Mouse (Mus musculus): Measurements from ENCODE around the gene Bend3.
"Not testable (repeated sequence)": the region's sequence is repeated elsewhere in the genome, so short reads cannot be mapped to it uniquely, and the experiment has no call there.

Bend3 gene

DNA sequence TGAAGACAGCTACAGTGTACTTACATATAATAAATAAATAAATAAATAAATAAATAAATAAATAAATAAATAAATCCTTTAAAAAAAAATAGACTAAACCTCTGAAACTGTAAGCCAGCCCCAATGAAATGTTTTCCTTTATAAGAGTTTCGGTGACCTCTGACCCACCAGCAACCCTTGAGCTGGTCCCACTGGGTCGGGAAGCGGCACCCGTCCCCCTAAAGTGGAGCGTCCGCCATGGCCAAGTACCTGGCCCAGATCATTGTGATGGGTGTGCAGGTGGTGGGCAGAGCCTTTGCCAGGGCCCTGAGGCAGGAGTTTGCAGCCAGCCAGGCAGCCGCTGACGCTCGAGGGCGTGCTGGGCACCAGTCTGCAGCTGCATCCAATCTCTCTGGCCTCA, 45.3 kb downstream of the Bend3 start, which contains the start of gene Gm9803:
Gene Gm9803, plus strand, starts transcription at position 154 of the 400 bp plus-strand sequence.
- in situ Hi-C loops (cut with MboI; ENCODE audit: low sequenced_read_pairs): not testable (repeated sequence)

- in situ Hi-C loops (cut with MboI; ENCODE audit: low sequenced_read_pairs): no loop called here
These were observed 48.9 kb downstream of the Bend3 start for GRCm38 (mm10) chr10:43527283-43528269.

GRCm38 (mm10) chr10:43534382-43534781, 55.8 kb downstream of the Bend3 start:
- in situ Hi-C loops (cut with MboI; ENCODE audit: low sequenced_read_pairs): no loop called here

GRCm38 (mm10) chr10:43537652-43538051, 59.0 kb downstream of the Bend3 start:
- in situ Hi-C loops (cut with MboI; ENCODE audit: low sequenced_read_pairs): no loop called here

DNA sequence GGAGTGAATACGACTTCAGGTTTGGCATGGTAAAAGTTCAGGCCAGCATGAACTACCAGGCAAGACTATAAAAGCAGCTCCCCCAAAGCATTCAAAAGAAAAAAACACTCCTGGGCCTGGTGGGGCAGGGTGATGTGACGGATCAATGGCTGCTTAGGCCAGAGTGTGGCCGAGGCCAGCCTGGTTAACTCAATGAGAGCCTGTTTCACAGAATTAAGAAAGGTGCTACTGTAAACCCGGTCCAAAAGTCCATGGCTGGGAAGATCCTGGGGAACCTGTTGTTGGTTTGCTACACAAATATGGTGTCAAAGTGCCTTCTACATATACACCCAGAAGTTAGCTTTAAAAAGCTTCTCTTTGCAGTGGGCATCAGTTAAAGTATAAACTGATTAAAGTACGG, 60.2 kb downstream of the Bend3 start:
- in situ Hi-C loops (cut with MboI; ENCODE audit: low sequenced_read_pairs): no loop called here

DNA sequence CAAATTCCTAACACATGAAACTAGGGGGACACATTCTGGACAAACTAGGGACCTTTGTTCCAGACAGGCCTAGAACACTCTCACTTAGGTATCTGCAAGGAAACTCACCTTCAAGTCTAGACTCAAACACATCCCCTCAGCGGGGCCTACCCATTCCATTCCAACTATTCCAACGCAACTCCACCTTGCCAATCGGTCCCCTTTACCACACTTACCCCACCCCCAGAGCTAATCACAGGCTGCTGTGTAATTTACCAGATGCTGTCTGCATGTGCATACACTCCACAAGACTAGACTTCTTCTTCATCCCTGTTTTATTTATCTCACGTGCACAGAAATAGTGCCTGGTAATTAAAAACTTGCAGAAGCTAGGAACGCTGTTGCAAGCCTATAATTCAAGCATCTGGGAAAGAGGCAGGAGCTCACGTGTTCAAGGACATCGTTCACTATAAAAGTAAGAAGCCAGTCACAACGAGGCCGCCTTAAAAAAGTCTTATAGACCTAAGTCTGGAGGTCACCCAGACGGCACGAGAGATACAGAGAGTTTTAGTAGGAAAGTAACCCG, 61.2 kb downstream of the Bend3 start:
- in situ Hi-C loops (cut with MboI; ENCODE audit: low sequenced_read_pairs): no loop called here

- in situ Hi-C loops (cut with MboI; ENCODE audit: low sequenced_read_pairs): no loop called here
These were observed 62.0 kb downstream of the Bend3 start, which contains the start of gene 1700021F05Rik for GRCm38 (mm10) chr10:43540442-43541152. Gene 1700021F05Rik (minus strand): TSS chr10:43540994.

DNA sequence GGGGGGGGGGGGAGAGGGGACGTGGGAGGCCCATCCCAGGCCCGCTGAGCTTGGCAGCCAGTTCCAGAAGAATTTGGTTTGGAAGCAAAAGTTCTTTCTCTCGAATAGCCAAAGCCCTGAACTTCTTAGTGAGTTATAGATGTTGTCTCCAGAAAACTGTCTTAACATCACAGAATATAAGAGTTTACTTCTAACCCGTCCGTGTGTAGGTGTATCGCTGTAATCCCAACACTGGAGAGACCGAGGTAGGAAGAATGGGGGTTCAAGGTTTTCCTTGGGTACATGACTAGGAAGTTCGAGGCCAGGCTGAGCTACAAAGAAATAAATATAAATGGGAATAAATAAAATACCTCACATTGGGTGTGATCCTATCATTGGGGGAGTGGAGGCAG, 62.5 kb downstream of the Bend3 start:
- in situ Hi-C loops (cut with MboI; ENCODE audit: low sequenced_read_pairs): no loop called here

GRCm38 (mm10) chr10:43549411-43549810, 70.8 kb downstream of the Bend3 start:
- in situ Hi-C loops (cut with MboI; ENCODE audit: low sequenced_read_pairs): no loop called here

DNA sequence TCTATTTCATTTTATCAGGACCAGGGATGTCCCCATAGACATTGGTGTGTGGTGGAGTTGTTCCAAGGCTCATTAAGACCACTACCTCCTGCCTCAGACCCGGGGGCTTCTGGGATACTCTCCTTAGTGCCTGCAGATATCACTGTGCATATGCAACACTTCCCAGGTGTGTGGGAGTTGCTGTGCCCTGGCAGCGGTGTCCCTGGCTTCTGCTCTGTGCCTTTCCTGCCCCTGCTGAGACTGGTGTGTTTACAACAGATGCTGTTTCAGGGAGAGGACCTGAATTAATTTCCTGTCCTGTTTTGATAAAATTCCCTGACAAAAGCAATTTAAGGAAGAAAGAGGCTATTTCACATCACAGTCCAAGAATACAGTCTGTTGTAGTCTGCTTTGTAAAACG, 72.3 kb downstream of the Bend3 start:
- in situ Hi-C loops (cut with MboI; ENCODE audit: low sequenced_read_pairs): no loop called here

DNA sequence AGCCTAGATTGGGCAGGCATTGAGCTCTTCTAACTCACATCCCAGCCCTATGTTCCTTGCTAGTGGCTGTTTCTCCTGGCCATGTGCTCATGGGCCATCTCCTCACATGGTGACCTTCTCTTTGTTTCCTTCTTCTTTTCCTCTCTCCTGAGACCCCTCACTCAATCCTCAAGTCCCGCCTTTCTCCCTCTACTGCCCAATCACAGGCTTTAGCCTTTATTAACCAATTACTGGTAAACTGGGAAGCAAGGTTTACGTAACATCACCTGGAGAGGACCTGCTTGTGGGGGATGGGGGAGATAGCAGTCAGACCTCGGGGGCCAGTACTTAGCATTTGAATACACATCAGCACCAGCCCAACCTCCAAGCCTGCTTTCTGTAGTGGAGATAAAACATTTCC, 72.8 kb downstream of the Bend3 start:
- in situ Hi-C loops (cut with MboI; ENCODE audit: low sequenced_read_pairs): no loop called here

GRCm38 (mm10) chr10:43557630-43558165, 79.1 kb downstream of the Bend3 start:
- in situ Hi-C loops (cut with MboI; ENCODE audit: low sequenced_read_pairs): no loop called here

DNA sequence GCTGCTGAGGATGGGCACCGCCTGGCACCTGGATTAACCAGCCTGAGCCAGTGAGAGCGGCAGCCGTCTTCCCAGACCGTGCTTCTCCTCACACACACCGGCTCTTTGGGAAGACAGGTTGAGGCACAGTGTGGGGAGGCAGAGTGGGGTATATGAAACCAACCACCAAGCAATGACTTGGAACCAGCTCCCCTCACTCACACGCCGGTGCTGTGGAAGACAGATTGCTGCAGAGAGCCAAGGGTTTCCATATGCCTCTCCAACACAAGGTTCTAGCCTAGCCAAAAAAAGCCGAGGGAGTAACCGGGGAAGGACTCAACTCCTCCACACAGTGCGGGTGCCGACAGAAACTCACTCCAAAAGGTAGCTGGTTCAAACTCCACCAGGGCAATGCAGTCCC, 80.7 kb downstream of the Bend3 start:
- in situ Hi-C loops (cut with MboI; ENCODE audit: low sequenced_read_pairs): no loop called here

DNA sequence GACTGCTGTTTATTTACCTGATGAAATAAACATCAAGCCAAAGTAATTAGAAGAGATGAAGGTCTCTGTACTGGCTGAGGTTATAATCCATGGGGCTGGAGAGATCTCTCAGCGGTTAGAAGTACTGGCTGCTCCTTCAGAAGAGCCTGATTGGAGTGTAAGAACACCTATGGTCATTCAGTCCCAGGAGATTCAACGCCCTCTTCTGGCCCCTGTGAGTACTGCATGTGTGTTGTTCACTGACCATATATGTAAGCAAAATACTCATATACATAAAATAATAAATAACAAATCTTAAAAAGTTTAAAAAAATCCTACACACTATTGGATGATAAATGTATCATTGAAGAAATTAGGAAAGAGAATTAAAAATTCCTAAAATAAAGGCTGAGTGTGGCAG, 82.1 kb downstream of the Bend3 start:
- in situ Hi-C loops (cut with MboI; ENCODE audit: low sequenced_read_pairs): loop anchor here (10.0 kb wide), 1 partner anchor 504 kb away; no protein-coding TSS in a partner anchor

DNA sequence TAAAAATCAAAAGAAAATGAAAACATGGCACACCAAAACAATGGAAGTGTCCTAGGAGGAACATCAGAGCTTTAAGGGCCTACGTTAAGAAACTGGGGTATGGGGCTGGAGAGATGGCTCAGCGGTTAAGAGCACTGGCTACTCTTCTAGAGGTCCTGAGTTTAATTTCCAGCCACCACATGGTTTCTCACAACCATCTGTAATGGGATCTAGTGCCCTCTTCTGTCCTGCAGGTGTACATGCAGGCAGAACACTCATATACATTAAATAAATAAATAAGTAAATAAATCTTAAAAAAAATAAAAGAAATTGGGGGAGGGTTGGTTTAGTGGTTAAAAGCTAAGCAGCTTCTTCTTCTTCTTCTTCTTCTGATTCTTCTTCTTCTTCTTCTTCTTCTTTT, 82.7 kb downstream of the Bend3 start:
- in situ Hi-C loops (cut with MboI; ENCODE audit: low sequenced_read_pairs): loop anchor here (10.0 kb wide), 1 partner anchor 503 kb away; no protein-coding TSS in a partner anchor

Data from CH12F3 (cell line).